8 mouse cellular contexts compared by ENCODE assay signal in genomic region chr7:127214521-127214920, GRCm38 (mm10). TPM values are rescaled to one million over a fixed set of nuclear protein-coding genes. Genes with fewer than 3 reads are reported as not detected.
DNase-seq lines count a peak whose midpoint lies in the region; ATAC-seq and TF ChIP-seq lines count a peak whose summit lies in the region.

No protein-coding gene starts in this region.

- no peak overlapping the region for H3K27ac ChIP-seq in heart, embryonic 12.5 days (ENCODE audit: poor library complexity, severe bottlenecking)
- H3K27ac ChIP-seq in heart, postnatal 0 days (ENCODE audit: low read depth), result peak overlapping the region; percentile 4; the same call in 1 of the 2 replicates
- no peak overlapping the region for H3K27ac ChIP-seq in midbrain, embryonic 12.5 days (replicated peaks)

- H3K36me3 ChIP-seq in heart, embryonic 12.5 days, result no peaks in the 10 kb centered on the region
- H3K36me3 ChIP-seq in heart, postnatal 0 days (replicated peaks; ENCODE audit: control insufficient read depth, insufficient read depth, low read length), result no peaks in the 10 kb centered on the region
- H3K36me3 ChIP-seq in midbrain, embryonic 12.5 days, result no peaks in the 10 kb centered on the region

- TF ChIP-seq EP300 in heart, postnatal 0 days (IDR thresholded peaks at IDR 0.05; ENCODE audit: low read depth), result no peak

- H3K4me2 ChIP-seq in heart, embryonic 12.5 days, result peak overlapping the region; percentile 71
- H3K4me2 ChIP-seq in heart, postnatal 0 days (ENCODE audit: low read depth, low read length), result peak overlapping the region; percentile 61
- H3K4me2 ChIP-seq in midbrain, embryonic 12.5 days (replicated peaks), result peak overlapping the region; percentile 41; the same call in 1 of the 2 replicates

- no peaks in the 10 kb centered on the region for H3K27me3 ChIP-seq in heart, embryonic 12.5 days (replicated peaks)
- no peaks in the 10 kb centered on the region for H3K27me3 ChIP-seq in heart, postnatal 0 days (ENCODE audit: control insufficient read depth, insufficient read depth, low read length)
- peaks cover 18% of the 10 kb centered on the region for H3K27me3 ChIP-seq in midbrain, embryonic 12.5 days

- H3K9me3 ChIP-seq in heart, embryonic 12.5 days (replicated peaks), result no peaks in the 10 kb centered on the region
- no peaks in the 10 kb centered on the region for H3K9me3 ChIP-seq in heart, postnatal 0 days (replicated peaks; ENCODE audit: control insufficient read depth, low read length)
- H3K9me3 ChIP-seq in midbrain, embryonic 12.5 days, result no peaks in the 10 kb centered on the region

- intact Hi-C loops in heart, postnatal 10 days (cut with DNase I), result loop anchor here (2.0 kb wide), 1 partner anchor 14 kb away; no protein-coding TSS in a partner anchor

- H3K9ac ChIP-seq in heart, embryonic 12.5 days, result peak overlapping the region; percentile 67
- H3K9ac ChIP-seq in heart, postnatal 0 days (replicated peaks; ENCODE audit: low read depth, low read length), result no peak overlapping the region; the same call in 1 of the 2 replicates
- no peak overlapping the region for H3K9ac ChIP-seq in midbrain, embryonic 12.5 days (replicated peaks)

- no peak for ATAC-seq in heart, embryonic 12.5 days (ENCODE audit: insufficient number of reproducible peaks, low FRiP score)
- no peak for ATAC-seq in heart, postnatal 0 days (ENCODE audit: insufficient read depth, low read depth)
- no peak for ATAC-seq in midbrain, embryonic 12.5 days (ENCODE audit: low FRiP score, low read depth)
- ATAC-seq in inflammation-experienced regulatory T-cells, adult 6 months, result no peak

- peaks cover 51% of the 10 kb centered on the region for H3K4me1 ChIP-seq in heart, embryonic 12.5 days (replicated peaks)
- H3K4me1 ChIP-seq in heart, postnatal 0 days (ENCODE audit: control insufficient read depth, insufficient read depth), result peaks cover 23% of the 10 kb centered on the region
- H3K4me1 ChIP-seq in midbrain, embryonic 12.5 days, result peaks cover 2% of the 10 kb centered on the region

- peak overlapping the region; percentile 44 for H3K4me3 ChIP-seq in heart, embryonic 12.5 days
- H3K4me3 ChIP-seq in heart, postnatal 0 days (ENCODE audit: low read depth, low read length), result peak overlapping the region; percentile 44
- H3K4me3 ChIP-seq in midbrain, embryonic 12.5 days, result no peak overlapping the region

- WGBS in heart, embryonic 12.5 days, result 22% methylated on average over 21 of the region's 21 CpGs
- 41% methylated on average over 21 of the region's 21 CpGs for WGBS in heart, postnatal 0 days
- WGBS in midbrain, embryonic 12.5 days, result 37% methylated on average over 21 of the region's 21 CpGs

- no peak for TF ChIP-seq CTCF in heart, postnatal 0 days (IDR thresholded peaks at IDR 0.05; ENCODE audit: low read depth)

- no peak for DNase-seq in heart, postnatal 10 days
- DNase-seq in MN1 (ENCODE audit: low spot score), result peak; percentile 73
- no peak for DNase-seq in heart, postnatal 0 days (ENCODE audit: low spot score)
- no peak for DNase-seq in adrenal gland, postnatal 4 days (ENCODE audit: low spot score in 2 of 2)
- DNase-seq in urinary bladder, adult 2 months (ENCODE audit: low spot score), result no peak

RNA-seq across cellular contexts. Expression of gene Mylpf, which starts 5.8 kb away (rescaled TPM):
- 17.8 and 20.0 TPM in 2 replicates for polyA plus RNA-seq in heart, embryonic 12.5 days (2016; fragmentation: Nextera tagmentation; extraction: Ambion mirVana)
- 1 to 10 TPM; 1.7 to 2.5 TPM for total RNA-seq in heart, postnatal 10 days (2021)
- 22.1 TPM in 1 of 2 replicates, not detected in the other for total RNA-seq in heart, postnatal 0 days (2014; rRNA removed; ENCODE audit: low replicate concordance)
- 3.2 and 5.4 TPM in 2 replicates for polyA plus RNA-seq in heart, postnatal 0 days (2015; fragmentation: Nextera tagmentation; extraction: Ambion mirVana)
- polyA plus RNA-seq in midbrain, embryonic 12.5 days (2016; fragmentation: Nextera tagmentation; extraction: Ambion mirVana), result 12.6 and 13.1 TPM in 2 replicates
- polyA plus RNA-seq in inflammation-experienced regulatory T-cells, adult 6 months (2017; shearing (Covaris generic)), result 10 to 100 TPM; 23.0 to 25.8 (median 23.4) TPM
- 100 to 1,000 TPM; 268 to 794 TPM for total RNA-seq in adrenal gland, postnatal 4 days (2021)
- polyA plus RNA-seq in urinary bladder, adult 2 months (2012; rRNA removed), result 1.2 and 2.1 TPM in 2 replicates

RNA-seq across cellular contexts. Expression of gene Tbc1d10b, which starts 6.3 kb away (rescaled TPM):
- polyA plus RNA-seq in heart, embryonic 12.5 days (2016; fragmentation: Nextera tagmentation; extraction: Ambion mirVana), result 29.2 and 32.3 TPM in 2 replicates
- total RNA-seq in heart, postnatal 10 days (2021), result 10 to 100 TPM; 35.3 to 37.2 TPM
- total RNA-seq in heart, postnatal 0 days (2014; rRNA removed; ENCODE audit: low replicate concordance), result 30.2 and 45.3 TPM in 2 replicates
- polyA plus RNA-seq in heart, postnatal 0 days (2015; fragmentation: Nextera tagmentation; extraction: Ambion mirVana), result 9.6 and 10.8 TPM in 2 replicates
- polyA plus RNA-seq in midbrain, embryonic 12.5 days (2016; fragmentation: Nextera tagmentation; extraction: Ambion mirVana), result 42.9 and 44.4 TPM in 2 replicates
- polyA plus RNA-seq in inflammation-experienced regulatory T-cells, adult 6 months (2017; shearing (Covaris generic)), result 10 to 100 TPM; 13.2 to 16.6 (median 13.6) TPM
- 10 to 100 TPM; 57.9 to 58.5 TPM for total RNA-seq in adrenal gland, postnatal 4 days (2021)
- polyA plus RNA-seq in urinary bladder, adult 2 months (2012; rRNA removed), result 23.0 and 30.1 TPM in 2 replicates

RNA-seq across cellular contexts. Expression of gene Zfp553, which starts 18.3 kb away (rescaled TPM):
- 23.8 and 25.3 TPM in 2 replicates for polyA plus RNA-seq in heart, embryonic 12.5 days (2016; fragmentation: Nextera tagmentation; extraction: Ambion mirVana)
- total RNA-seq in heart, postnatal 10 days (2021), result 1 to 10 TPM; 6.8 to 8.8 TPM
- 11.8 and 18.5 TPM in 2 replicates for total RNA-seq in heart, postnatal 0 days (2014; rRNA removed; ENCODE audit: low replicate concordance)
- polyA plus RNA-seq in heart, postnatal 0 days (2015; fragmentation: Nextera tagmentation; extraction: Ambion mirVana), result 10.9 and 11.2 TPM in 2 replicates
- polyA plus RNA-seq in midbrain, embryonic 12.5 days (2016; fragmentation: Nextera tagmentation; extraction: Ambion mirVana), result 79.4 and 82.0 TPM in 2 replicates
- 1 to 10 TPM; 3.3 to 6.8 (median 4.6) TPM for polyA plus RNA-seq in inflammation-experienced regulatory T-cells, adult 6 months (2017; shearing (Covaris generic))
- total RNA-seq in adrenal gland, postnatal 4 days (2021), result 10 to 100 TPM; 18.3 to 19.3 TPM
- polyA plus RNA-seq in urinary bladder, adult 2 months (2012; rRNA removed), result 10.0 and 10.5 TPM in 2 replicates

RNA-seq across cellular contexts. Expression of gene Sept1, which starts 18.4 kb away (rescaled TPM):
- 22.1 and 28.2 TPM in 2 replicates for polyA plus RNA-seq in heart, embryonic 12.5 days (2016; fragmentation: Nextera tagmentation; extraction: Ambion mirVana)
- 10 to 100 TPM; 11.5 to 15.5 TPM for total RNA-seq in heart, postnatal 10 days (2021)
- total RNA-seq in heart, postnatal 0 days (2014; rRNA removed; ENCODE audit: low replicate concordance), result 2.3 and 8.6 TPM in 2 replicates
- 18.7 and 19.4 TPM in 2 replicates for polyA plus RNA-seq in heart, postnatal 0 days (2015; fragmentation: Nextera tagmentation; extraction: Ambion mirVana)
- polyA plus RNA-seq in midbrain, embryonic 12.5 days (2016; fragmentation: Nextera tagmentation; extraction: Ambion mirVana), result 38.6 and 41.1 TPM in 2 replicates
- 100 to 1,000 TPM; 783 to 927 (median 807) TPM for polyA plus RNA-seq in inflammation-experienced regulatory T-cells, adult 6 months (2017; shearing (Covaris generic))
- 10 to 100 TPM; 12.6 to 14.5 TPM for total RNA-seq in adrenal gland, postnatal 4 days (2021)
- polyA plus RNA-seq in urinary bladder, adult 2 months (2012; rRNA removed), result 19.4 and 22.0 TPM in 2 replicates

RNA-seq across cellular contexts. Expression of gene Cd2bp2, which starts 18.7 kb away (rescaled TPM):
- 50.5 and 51.5 TPM in 2 replicates for polyA plus RNA-seq in heart, embryonic 12.5 days (2016; fragmentation: Nextera tagmentation; extraction: Ambion mirVana)
- 10 to 100 TPM; 46.8 to 49.2 TPM for total RNA-seq in heart, postnatal 10 days (2021)
- total RNA-seq in heart, postnatal 0 days (2014; rRNA removed; ENCODE audit: low replicate concordance), result 39.3 and 39.9 TPM in 2 replicates
- 26.9 and 27.2 TPM in 2 replicates for polyA plus RNA-seq in heart, postnatal 0 days (2015; fragmentation: Nextera tagmentation; extraction: Ambion mirVana)
- polyA plus RNA-seq in midbrain, embryonic 12.5 days (2016; fragmentation: Nextera tagmentation; extraction: Ambion mirVana), result 98.9 and 103 TPM in 2 replicates
- polyA plus RNA-seq in inflammation-experienced regulatory T-cells, adult 6 months (2017; shearing (Covaris generic)), result 10 to 100 TPM; 43.2 to 56.9 (median 48.7) TPM
- total RNA-seq in adrenal gland, postnatal 4 days (2021), result 10 to 100 TPM; 77.6 to 84.4 TPM
- polyA plus RNA-seq in urinary bladder, adult 2 months (2012; rRNA removed), result 66.2 and 68.8 TPM in 2 replicates
